Mouse (Mus musculus): Measurements from ENCODE around the gene Tlr7. TPM values are rescaled to one million over a fixed set of nuclear protein-coding genes. Genes with fewer than 3 reads are reported as not detected.
"Not testable (repeated sequence)": the region's sequence is repeated elsewhere in the genome, so short reads cannot be mapped to it uniquely, and the experiment has no call there.

Tlr7 gene
- polyA plus RNA-seq, 1 experiment: not detected

DNA sequence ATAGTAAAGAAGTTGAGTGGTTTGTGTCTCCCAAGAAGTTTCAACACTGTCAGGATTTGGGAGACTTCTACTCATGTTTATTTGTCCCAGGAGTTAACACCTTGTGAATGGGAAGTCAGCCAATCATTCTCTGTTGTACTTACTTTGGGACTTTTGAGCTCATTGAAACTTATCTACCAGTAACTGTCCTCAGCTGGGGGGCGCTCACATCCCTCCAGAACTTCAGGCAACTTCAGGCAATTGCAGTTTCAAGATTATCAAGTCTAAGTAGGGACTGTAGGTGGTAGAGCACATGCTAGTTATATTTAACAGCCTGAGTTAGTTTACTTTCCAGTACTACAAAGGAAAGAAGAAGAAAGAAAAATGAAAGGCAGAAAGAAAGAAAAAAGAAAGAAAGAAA, 6.6 kb downstream of the Tlr7 start:
- Histone ChIP-seq H3K4me3 (ENCODE audit: low read depth, low read length) (no peak overlapping the region), H3K9me3 (replicated peaks; ENCODE audit: control insufficient read depth, insufficient read depth, low read length, poor library complexity, severe bottlenecking) (no peaks in the 10 kb centered on the region), H3K27me3 (ENCODE audit: control insufficient read depth, insufficient read depth, low read length, poor library complexity, severe bottlenecking) (no peaks in the 10 kb centered on the region), H3K27ac (ENCODE audit: insufficient read depth, low read length) (no peak overlapping the region), H3K9ac (ENCODE audit: low read depth, poor library complexity, severe bottlenecking) (no peak overlapping the region), H3K36me3 (ENCODE audit: control insufficient read depth, insufficient read depth, low read length, poor library complexity, severe bottlenecking) (no peaks in the 10 kb centered on the region), H3K4me1 (ENCODE audit: control insufficient read depth, insufficient read depth, low read length) (no peaks in the 10 kb centered on the region)
- no peak for TF ChIP-seq EP300 (IDR thresholded peaks at IDR 0.05; ENCODE audit: insufficient read depth, low read depth, low read length)
- no peak for TF ChIP-seq CTCF (IDR thresholded peaks at IDR 0.05; ENCODE audit: low read depth, low read length)
- TF ChIP-seq POLR2A (IDR thresholded peaks at IDR 0.05; ENCODE audit: insufficient read depth, low read length): no peak

DNA sequence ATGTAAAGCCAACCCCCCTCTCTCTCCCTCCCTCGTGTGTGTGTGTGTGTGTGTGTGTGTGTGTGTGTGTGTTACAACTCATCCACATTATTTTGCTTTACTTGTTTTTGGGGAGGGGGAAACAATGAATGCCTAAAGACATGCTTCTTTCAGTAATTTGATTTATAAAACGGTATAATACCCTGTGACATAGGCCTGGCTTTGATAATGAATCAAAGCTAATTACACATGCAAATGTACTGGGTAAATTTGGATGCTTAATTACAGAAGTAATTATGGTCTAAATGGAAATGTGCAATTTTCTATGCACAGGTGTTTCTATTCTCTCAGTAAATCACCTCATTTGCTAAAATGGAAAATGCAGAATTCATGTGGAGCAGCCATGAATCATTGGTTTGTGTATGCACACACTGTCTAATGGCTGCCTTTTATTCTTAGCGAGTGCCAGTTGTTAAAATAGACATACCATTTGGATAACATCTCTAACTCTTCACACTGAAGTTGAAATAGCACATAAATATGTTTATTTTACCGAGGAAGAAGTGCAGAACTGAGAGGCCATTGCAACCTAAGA, 9.0 kb downstream of the Tlr7 start:
- no peak overlapping the region for H3K27ac ChIP-seq (ENCODE audit: insufficient read depth, low read length)
- TF ChIP-seq EP300 (IDR thresholded peaks at IDR 0.05; ENCODE audit: insufficient read depth, low read depth, low read length) (no peak), CTCF (IDR thresholded peaks at IDR 0.05; ENCODE audit: low read depth, low read length) (no peak), POLR2A (IDR thresholded peaks at IDR 0.05; ENCODE audit: insufficient read depth, low read length) (no peak)
- no peaks in the 10 kb centered on the region for H3K27me3 ChIP-seq (ENCODE audit: control insufficient read depth, insufficient read depth, low read length, poor library complexity, severe bottlenecking)
- H3K9me3 ChIP-seq (replicated peaks; ENCODE audit: control insufficient read depth, insufficient read depth, low read length, poor library complexity, severe bottlenecking): no peaks in the 10 kb centered on the region
- H3K9ac ChIP-seq (ENCODE audit: low read depth, poor library complexity, severe bottlenecking): no peak overlapping the region
- H3K36me3 ChIP-seq (ENCODE audit: control insufficient read depth, insufficient read depth, low read length, poor library complexity, severe bottlenecking): no peaks in the 10 kb centered on the region
- no peaks in the 10 kb centered on the region for H3K4me1 ChIP-seq (ENCODE audit: control insufficient read depth, insufficient read depth, low read length)
- H3K4me3 ChIP-seq (ENCODE audit: low read depth, low read length): no peak overlapping the region

DNA sequence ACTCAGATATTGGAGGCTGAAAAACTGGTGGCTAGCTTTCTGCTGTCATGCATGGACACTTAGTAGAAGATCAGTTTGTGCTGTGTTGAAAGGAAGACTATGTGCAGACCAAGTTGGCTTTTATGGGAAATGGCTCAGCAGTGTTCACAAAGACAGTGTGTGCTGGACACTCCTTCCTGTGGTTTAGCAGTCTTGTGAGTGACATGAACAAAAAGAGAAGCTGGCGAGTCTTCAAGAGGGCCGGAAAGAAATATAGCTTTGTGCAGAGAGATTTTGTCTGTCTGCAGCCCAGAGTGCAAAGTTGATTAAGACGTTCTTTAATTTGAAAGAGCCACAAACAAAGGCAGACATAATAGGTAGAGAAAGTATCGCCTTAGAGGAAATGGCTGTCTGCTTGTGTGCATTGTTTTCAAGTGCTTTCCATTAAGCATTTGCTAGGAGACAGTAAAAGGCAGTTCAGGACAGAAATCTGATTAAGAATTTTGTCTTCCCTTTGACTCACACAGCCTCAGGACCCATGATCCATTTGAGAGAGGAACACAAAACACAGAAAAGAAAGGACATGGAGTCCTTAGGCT, 11.4 kb downstream of the Tlr7 start:
- Histone ChIP-seq H3K4me1 (ENCODE audit: control insufficient read depth, insufficient read depth, low read length) (no peaks in the 10 kb centered on the region), H3K27me3 (ENCODE audit: control insufficient read depth, insufficient read depth, low read length, poor library complexity, severe bottlenecking) (no peaks in the 10 kb centered on the region), H3K9me3 (replicated peaks; ENCODE audit: control insufficient read depth, insufficient read depth, low read length, poor library complexity, severe bottlenecking) (no peaks in the 10 kb centered on the region), H3K4me3 (ENCODE audit: low read depth, low read length) (no peak overlapping the region), H3K27ac (ENCODE audit: insufficient read depth, low read length) (no peak overlapping the region), H3K9ac (ENCODE audit: low read depth, poor library complexity, severe bottlenecking) (no peak overlapping the region), H3K36me3 (ENCODE audit: control insufficient read depth, insufficient read depth, low read length, poor library complexity, severe bottlenecking) (no peaks in the 10 kb centered on the region)
- no peak for TF ChIP-seq CTCF (IDR thresholded peaks at IDR 0.05; ENCODE audit: low read depth, low read length)
- no peak for TF ChIP-seq EP300 (IDR thresholded peaks at IDR 0.05; ENCODE audit: insufficient read depth, low read depth, low read length)
- TF ChIP-seq POLR2A (IDR thresholded peaks at IDR 0.05; ENCODE audit: insufficient read depth, low read length): no peak

DNA sequence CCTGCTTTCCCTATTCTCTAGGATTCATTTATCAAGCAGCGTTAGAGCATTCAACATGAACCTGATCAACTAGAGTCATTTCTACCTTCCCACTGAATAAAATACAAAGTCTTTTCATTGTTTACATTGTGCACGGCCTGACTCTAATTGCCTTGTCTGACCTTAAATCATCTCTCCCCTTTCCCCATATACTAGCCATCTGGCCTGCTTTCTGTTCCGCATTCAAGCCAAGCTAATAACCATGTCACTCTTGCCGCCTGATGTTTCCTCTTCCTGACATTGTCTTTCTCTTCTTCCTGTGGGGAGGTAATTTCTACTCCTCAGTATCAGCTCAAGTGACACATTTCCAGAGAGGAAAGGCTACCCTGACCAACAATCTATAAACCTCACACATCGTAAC, 14.6 kb downstream of the Tlr7 start:
- TF ChIP-seq CTCF (IDR thresholded peaks at IDR 0.05; ENCODE audit: low read depth, low read length) (no peak), EP300 (IDR thresholded peaks at IDR 0.05; ENCODE audit: insufficient read depth, low read depth, low read length) (no peak), POLR2A (IDR thresholded peaks at IDR 0.05; ENCODE audit: insufficient read depth, low read length) (no peak)
- Histone ChIP-seq H3K27me3 (ENCODE audit: control insufficient read depth, insufficient read depth, low read length, poor library complexity, severe bottlenecking) (no peaks in the 10 kb centered on the region), H3K9ac (ENCODE audit: low read depth, poor library complexity, severe bottlenecking) (no peak overlapping the region), H3K27ac (ENCODE audit: insufficient read depth, low read length) (no peak overlapping the region), H3K4me1 (ENCODE audit: control insufficient read depth, insufficient read depth, low read length) (no peaks in the 10 kb centered on the region), H3K4me3 (ENCODE audit: low read depth, low read length) (no peak overlapping the region), H3K36me3 (ENCODE audit: control insufficient read depth, insufficient read depth, low read length, poor library complexity, severe bottlenecking) (no peaks in the 10 kb centered on the region), H3K9me3 (replicated peaks; ENCODE audit: control insufficient read depth, insufficient read depth, low read length, poor library complexity, severe bottlenecking) (no peaks in the 10 kb centered on the region)

DNA sequence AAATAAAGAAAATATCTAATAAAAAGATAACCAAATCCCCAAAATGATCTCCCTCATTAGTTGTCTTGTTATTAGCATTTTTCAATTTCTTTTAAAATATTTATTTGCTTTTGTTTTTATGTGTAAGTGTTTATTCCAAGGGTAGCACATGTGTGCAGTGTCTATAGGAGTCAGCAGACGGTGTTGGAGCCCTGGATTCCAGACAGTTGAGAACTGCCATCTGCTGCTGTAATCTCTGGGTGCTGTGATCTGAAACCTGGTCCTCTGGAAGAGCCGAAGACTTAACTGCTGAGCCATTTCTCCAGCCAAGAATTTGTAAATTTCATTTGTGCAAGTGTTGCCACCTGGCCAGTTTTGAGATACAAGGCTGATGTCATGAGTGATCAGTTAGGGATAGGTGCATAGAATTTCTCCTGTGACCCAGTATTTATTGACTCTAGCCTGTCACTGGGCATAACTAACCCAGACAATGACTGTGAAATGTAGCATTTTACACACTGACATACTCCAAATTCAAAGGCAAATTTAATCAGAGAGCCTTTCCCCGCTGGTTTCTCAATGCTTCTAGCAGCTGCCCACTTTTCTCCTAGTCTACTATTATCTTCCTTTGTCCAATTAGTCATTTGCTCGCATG, 15.1 kb downstream of the Tlr7 start:
- Histone ChIP-seq H3K36me3 (ENCODE audit: control insufficient read depth, insufficient read depth, low read length, poor library complexity, severe bottlenecking) (no peaks in the 10 kb centered on the region), H3K27me3 (ENCODE audit: control insufficient read depth, insufficient read depth, low read length, poor library complexity, severe bottlenecking) (no peaks in the 10 kb centered on the region), H3K27ac (ENCODE audit: insufficient read depth, low read length) (no peak overlapping the region), H3K4me3 (ENCODE audit: low read depth, low read length) (no peak overlapping the region), H3K9me3 (replicated peaks; ENCODE audit: control insufficient read depth, insufficient read depth, low read length, poor library complexity, severe bottlenecking) (no peaks in the 10 kb centered on the region), H3K4me1 (ENCODE audit: control insufficient read depth, insufficient read depth, low read length) (no peaks in the 10 kb centered on the region), H3K9ac (ENCODE audit: low read depth, poor library complexity, severe bottlenecking) (no peak overlapping the region)
- TF ChIP-seq CTCF (IDR thresholded peaks at IDR 0.05; ENCODE audit: low read depth, low read length): no peak

DNA sequence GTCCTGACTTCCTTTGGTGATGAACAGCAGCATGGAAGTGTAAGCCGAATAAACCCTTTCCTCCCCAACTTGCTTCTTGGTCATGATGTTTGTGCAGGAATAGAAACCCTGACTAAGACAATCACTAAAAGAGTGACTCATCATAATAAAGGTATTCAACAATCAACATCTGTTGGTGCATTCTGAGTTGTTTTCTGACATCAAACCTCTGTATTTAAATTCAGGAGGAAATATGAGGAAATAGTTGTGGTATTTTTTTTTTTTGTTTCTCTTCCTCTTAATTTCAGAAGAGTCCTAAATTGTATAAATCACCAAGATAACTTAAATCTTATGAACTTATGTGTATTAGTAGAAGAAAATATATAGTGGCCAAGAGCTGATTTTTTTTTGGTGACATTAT, 28.3 kb downstream of the Tlr7 start:
- H3K4me3 ChIP-seq (ENCODE audit: low read depth, low read length); H3K4me1 ChIP-seq (ENCODE audit: control insufficient read depth, insufficient read depth, low read length); H3K27me3 ChIP-seq (ENCODE audit: control insufficient read depth, insufficient read depth, low read length, poor library complexity, severe bottlenecking); H3K36me3 ChIP-seq (ENCODE audit: control insufficient read depth, insufficient read depth, low read length, poor library complexity, severe bottlenecking); H3K9me3 ChIP-seq (replicated peaks; ENCODE audit: control insufficient read depth, insufficient read depth, low read length, poor library complexity, severe bottlenecking); H3K27ac ChIP-seq (ENCODE audit: insufficient read depth, low read length); H3K9ac ChIP-seq (ENCODE audit: low read depth, poor library complexity, severe bottlenecking): not testable (repeated sequence)

All from ES-Bruce4 (cell line).